Mouse (Mus musculus) megakaryocyte, embryonic 14.5 days (primary cell): ENCODE data around the gene Notch2. TPM values are rescaled to one million over a fixed set of nuclear protein-coding genes. Genes with fewer than 3 reads are reported as not detected.

Experiments
- H3K27me3 ChIP-seq: replicated peaks from 2 replicates; pipeline ENCODE3; 2012; ENCODE audit warnings: inconsistent platforms
- H3K36me3 ChIP-seq: replicated peaks from 2 replicates; pipeline ENCODE3; 2012; ENCODE audit warnings: low read length, inconsistent platforms, mixed read lengths
- H3K4me1 ChIP-seq: 2 replicates; pipeline ENCODE4 v1.6.1; 2012; ENCODE audit warnings: inconsistent platforms
- H3K4me3 ChIP-seq: replicated peaks from 2 replicates; pipeline ENCODE3; 2012; ENCODE audit warnings: moderate library complexity, mild to moderate bottlenecking, inconsistent platforms
- H3K9me3 ChIP-seq: 2 replicates; pipeline ENCODE4 v1.6.1; 2012; ENCODE audit warnings: inconsistent platforms
- FLI1 ChIP-seq: IDR thresholded peaks from 2 replicates; pipeline ENCODE4 v1.6.1; 2012; ENCODE audit warnings: low read length, inconsistent platforms, mixed read lengths
- GATA1 ChIP-seq: IDR thresholded peaks from 3 replicates; pipeline ENCODE4 v1.6.1; 2012; ENCODE audit warnings: mixed read lengths, low read length, inconsistent platforms, borderline replicate concordance
- polyA plus RNA-seq: library from polyadenylated mRNA; stranded (reverse); fragments of >175 nt; gene quantifications from 2 replicates; pipeline ENCODE4 v1.2.3, GENCODE M21; 2012; ENCODE audit warnings: low replicate concordance; ENCODE audit not compliant: insufficient read depth

Gene Notch2
- polyA plus RNA-seq, 1 experiment = 1.9 TPM

DNA sequence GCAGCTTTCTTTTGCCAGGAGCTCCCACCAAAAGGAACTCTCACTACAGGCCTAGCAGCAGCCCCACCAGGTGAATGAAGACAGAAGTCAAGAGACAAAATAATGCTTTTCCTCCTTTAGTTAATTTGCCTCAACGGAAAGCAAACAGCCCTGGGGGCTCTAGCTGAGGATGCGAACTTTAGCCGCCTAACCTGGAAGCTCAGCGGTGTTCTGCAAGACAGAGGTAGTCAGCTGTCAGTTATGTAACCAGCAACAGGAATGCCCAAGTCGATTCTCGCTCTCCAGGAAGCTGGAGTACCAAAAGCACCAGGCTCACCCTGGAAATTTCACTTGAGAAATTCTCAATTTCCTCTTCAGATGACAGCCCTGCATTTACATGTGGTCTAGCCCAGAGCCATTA, 36.6 kb upstream of the Notch2 start:
- Histone ChIP-seq H3K4me1 (peaks cover 9% of the 10 kb centered on the region), H3K36me3 (no peaks in the 10 kb centered on the region), H3K9me3 (peaks cover 8% of the 10 kb centered on the region), H3K27me3 (peaks cover 7% of the 10 kb centered on the region), H3K4me3 (no peak overlapping the region)
- no peak for TF ChIP-seq GATA1
- no peak for TF ChIP-seq FLI1

DNA sequence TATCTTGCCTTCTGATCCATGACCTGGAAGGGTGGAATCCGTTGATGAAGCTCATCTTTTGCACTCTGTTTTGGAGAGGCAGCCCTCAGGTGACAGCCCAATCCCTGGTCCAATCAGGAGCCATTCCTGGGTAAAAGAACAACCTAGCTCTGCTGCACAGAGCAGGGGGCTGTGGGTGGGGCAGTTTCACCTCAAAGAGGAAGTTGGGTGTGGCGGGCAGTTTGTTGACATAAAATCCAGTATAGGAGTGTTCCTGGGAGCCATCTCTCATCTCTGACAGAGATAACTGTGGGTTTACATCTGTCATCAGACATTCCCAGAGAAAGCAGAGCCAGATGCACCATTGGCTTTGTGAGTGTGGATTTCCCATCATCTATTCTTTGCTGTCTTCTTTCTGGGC, 34.6 kb upstream of the Notch2 start:
- no peaks in the 10 kb centered on the region for H3K27me3 ChIP-seq
- H3K4me1 ChIP-seq = no peaks in the 10 kb centered on the region
- H3K9me3 ChIP-seq = peaks cover 16% of the 10 kb centered on the region
- H3K36me3 ChIP-seq = no peaks in the 10 kb centered on the region
- no peak overlapping the region for H3K4me3 ChIP-seq
- TF ChIP-seq FLI1 = no peak
- no peak for TF ChIP-seq GATA1

DNA sequence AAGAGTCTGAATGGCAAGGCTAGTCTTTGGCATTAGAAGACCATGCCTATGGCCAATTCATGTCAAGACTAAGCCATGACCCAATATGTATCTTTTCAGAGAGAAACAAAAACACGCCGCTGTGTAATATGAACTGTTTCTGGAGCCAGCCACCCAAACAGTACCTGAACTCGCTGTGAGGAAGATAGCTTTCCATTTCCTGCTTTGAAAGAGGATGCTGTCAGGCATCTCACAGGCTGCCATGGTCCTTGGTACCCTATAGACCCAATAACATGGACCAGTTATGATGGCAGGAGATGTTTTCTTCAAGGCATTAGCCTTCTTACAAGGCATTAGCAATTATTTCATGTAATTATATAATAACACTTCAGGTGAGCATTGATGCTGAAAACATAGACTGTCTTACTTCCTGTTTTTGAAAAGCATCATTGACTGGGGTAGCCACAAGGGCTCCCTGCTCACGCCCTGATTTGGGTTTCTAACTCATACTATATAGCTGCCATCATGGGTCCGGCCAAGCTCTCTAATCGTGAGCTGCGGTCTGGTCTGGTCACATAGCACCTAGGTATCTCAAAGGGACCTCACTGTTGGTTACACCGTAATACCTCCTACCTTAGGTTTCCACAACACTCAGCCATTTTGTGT, 32.5 kb upstream of the Notch2 start:
- H3K9me3 ChIP-seq = peaks cover 11% of the 10 kb centered on the region
- H3K36me3 ChIP-seq = no peaks in the 10 kb centered on the region
- TF ChIP-seq GATA1 = no peak
- TF ChIP-seq FLI1 = no peak
- H3K4me3 ChIP-seq = no peak overlapping the region
- H3K4me1 ChIP-seq = peaks cover 2% of the 10 kb centered on the region; the same call in 1 of the 2 replicates
- peaks cover 1% of the 10 kb centered on the region for H3K27me3 ChIP-seq

DNA sequence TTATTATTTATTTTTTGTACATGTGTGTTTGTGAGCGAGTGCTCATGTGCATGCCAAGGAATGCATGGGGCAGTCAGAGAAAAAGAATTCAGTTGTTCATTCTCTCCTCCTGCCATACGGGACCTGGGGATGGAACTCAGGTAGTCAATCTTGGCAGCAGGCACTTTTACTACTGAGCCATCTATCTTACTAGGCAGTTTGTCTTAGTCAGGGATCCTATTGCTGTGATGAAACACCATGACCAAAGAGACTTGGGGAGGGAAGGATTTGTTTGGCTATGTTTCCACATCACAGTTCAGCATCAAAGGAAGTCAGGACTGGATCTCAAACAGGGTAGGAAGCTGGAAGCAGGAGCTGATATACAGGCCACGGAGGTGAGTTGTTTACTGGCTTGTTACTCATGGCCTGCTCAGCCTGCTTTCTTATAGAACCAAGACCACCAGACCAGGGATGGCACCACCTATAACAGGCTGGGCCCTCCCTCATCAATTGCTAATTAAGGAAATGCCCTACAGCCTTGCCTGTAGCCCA, 31.9 kb upstream of the Notch2 start:
- H3K9me3 ChIP-seq = peaks cover 8% of the 10 kb centered on the region; the same call in 1 of the 2 replicates
- TF ChIP-seq FLI1 (no peak), GATA1 (no peak)
- H3K27me3 ChIP-seq = peaks cover 2% of the 10 kb centered on the region
- H3K4me1 ChIP-seq = peaks cover 3% of the 10 kb centered on the region; the same call in 1 of the 2 replicates
- no peaks in the 10 kb centered on the region for H3K36me3 ChIP-seq
- H3K4me3 ChIP-seq = no peak overlapping the region

DNA sequence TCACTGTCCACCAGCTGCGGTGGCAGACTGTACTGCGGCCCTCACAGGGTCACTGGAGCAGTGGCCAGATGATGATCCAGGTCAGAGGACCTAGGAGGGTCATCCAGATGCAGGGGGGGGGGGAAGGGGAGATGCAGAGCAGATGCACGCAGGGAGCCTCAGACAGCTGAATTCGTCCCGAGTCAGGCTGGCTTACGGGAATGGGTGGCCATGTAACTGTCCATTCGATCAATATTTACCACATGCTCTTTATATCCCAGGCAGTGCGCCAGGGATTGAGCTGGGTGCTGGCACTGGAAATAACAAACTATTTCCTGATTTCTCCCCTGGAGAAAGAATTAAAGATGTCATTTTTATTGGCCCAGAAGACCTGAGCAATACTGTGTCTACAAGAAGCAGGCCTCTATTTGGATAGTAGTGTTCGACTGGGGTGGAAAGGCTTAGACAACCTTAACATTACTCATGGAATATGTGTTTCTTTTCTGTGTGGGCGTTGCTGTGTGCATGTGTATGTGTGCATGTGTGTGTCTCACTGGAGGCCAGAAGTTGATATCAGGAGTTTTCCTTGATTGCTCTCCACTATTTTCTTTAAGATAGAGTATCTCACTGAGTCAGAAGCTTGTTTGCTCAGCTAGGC, 28.3 kb upstream of the Notch2 start:
- peaks cover 8% of the 10 kb centered on the region; the same call in 1 of the 2 replicates for H3K9me3 ChIP-seq
- peaks cover 3% of the 10 kb centered on the region; the same call in 1 of the 2 replicates for H3K4me1 ChIP-seq
- H3K27me3 ChIP-seq = peaks cover 2% of the 10 kb centered on the region
- TF ChIP-seq FLI1 = no peak
- no peak for TF ChIP-seq GATA1
- no peak overlapping the region for H3K4me3 ChIP-seq
- no peaks in the 10 kb centered on the region for H3K36me3 ChIP-seq

DNA sequence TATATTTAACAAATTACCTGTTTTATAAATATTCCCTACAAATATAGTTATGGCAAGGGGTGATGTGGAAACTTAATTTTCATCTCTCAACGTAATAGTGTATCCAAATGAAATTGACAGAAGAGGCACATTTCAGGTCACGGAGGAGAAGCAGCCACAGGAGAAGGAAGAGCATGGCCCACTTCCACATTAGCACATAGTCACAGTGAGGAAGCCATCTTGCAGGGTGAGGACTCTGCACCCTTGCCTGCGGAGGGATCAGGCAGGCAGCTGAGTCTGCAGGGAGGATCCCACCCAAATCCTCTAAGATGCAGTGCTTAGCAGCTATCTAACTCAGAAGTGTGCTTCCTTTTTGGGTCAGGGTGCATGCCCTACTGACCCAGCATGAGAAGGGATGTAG, 27.6 kb upstream of the Notch2 start:
- Histone ChIP-seq H3K9me3 (peaks cover 8% of the 10 kb centered on the region; the same call in 1 of the 2 replicates), H3K4me3 (peak overlapping the region; percentile 18), H3K36me3 (no peaks in the 10 kb centered on the region), H3K4me1 (peaks cover 3% of the 10 kb centered on the region; the same call in 1 of the 2 replicates), H3K27me3 (peaks cover 2% of the 10 kb centered on the region)
- no peak for TF ChIP-seq GATA1
- no peak for TF ChIP-seq FLI1

DNA sequence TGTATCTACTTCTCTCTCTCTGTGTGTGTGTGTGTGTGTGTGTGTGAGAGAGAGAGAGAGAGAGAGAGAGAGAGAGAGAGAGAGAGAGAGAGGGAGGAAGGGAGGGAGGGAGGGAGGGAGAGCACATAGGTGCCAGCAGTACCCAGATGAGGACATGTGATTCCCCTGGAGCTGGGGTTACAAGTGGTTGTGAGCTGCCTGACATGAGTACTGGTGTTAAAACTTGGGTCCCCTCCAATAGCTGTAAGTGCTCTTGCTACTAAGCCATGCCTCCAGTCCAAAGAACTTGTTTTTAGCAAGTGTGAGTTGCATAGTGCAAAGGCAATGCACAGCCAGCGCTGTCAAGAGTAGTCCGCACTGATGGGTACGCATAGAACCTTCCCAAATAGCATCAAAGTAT, 26.2 kb upstream of the Notch2 start:
- Histone ChIP-seq H3K4me1 (peaks cover 3% of the 10 kb centered on the region; the same call in 1 of the 2 replicates), H3K27me3 (peaks cover 2% of the 10 kb centered on the region), H3K36me3 (no peaks in the 10 kb centered on the region), H3K9me3 (peaks cover 8% of the 10 kb centered on the region; the same call in 1 of the 2 replicates), H3K4me3 (no peak overlapping the region)
- TF ChIP-seq FLI1 (no peak), GATA1 (no peak)

DNA sequence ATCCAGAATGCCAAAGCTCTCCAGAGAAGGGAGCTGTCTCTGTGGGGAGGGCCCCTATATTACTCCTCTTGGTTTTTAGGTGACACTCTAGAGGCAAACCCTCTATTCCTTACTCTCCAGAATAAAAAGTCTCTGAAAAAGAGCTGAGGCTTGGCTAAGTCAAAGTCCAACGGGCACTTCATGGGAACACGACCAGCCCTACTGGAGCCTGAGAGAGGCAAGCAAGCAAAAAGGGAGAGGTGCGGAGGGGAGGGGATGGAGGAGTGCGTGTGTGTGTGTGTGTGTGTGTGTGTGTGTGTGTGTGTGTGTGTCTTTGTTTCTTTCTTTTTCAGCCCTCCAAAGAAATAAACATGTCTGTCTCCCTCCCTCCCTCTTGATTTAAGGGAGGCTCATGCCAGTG, 24.6 kb upstream of the Notch2 start:
- Histone ChIP-seq H3K27me3 (peaks cover 2% of the 10 kb centered on the region), H3K9me3 (no peaks in the 10 kb centered on the region), H3K36me3 (no peaks in the 10 kb centered on the region), H3K4me1 (peaks cover 9% of the 10 kb centered on the region), H3K4me3 (no peak overlapping the region)
- TF ChIP-seq FLI1 (no peak), GATA1 (no peak)

DNA sequence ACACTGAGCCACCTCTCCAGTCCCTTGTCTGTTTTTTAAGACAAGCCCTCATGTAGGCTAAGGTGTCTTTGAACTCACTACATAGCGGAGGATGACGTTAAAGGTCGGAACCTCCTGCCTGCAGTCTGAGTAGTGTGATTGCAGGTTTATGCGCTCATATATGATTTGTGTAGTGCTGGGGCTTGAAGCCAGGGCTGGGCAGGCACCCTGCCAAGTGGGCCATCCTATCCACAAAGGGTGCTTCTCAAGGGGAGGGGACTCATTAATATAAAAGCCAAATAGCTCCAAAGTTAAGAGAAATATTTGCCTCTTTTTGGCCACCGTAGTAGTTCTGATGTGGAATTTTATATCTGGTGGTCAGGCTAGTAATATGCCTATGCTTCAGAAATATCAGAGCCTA, 22.8 kb upstream of the Notch2 start:
- no peak overlapping the region for H3K4me3 ChIP-seq
- TF ChIP-seq FLI1 (no peak), GATA1 (no peak)
- H3K9me3 ChIP-seq = no peaks in the 10 kb centered on the region
- peaks cover 2% of the 10 kb centered on the region for H3K27me3 ChIP-seq
- H3K36me3 ChIP-seq = no peaks in the 10 kb centered on the region
- H3K4me1 ChIP-seq = peaks cover 13% of the 10 kb centered on the region

DNA sequence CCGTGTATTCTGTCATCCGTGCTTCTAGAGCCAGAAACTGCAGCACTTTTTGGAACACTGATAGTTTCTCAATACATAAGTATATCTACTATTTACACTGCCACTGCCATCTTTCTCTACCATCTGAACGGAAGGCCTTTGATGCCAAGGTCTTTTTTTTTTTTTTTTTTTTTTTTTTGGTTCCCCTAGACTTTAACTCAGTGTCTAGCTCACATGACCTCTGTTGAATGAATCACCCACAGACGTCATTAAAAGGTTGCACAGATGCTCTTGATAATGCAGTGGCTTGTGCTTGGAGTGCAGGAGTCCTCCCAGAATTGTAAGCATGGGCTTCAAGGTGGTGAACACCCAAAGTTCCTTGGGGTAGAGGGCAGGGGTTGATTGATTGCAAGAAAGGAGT, 21.0 kb upstream of the Notch2 start:
- Histone ChIP-seq H3K4me1 (peaks cover 9% of the 10 kb centered on the region), H3K9me3 (no peaks in the 10 kb centered on the region), H3K36me3 (no peaks in the 10 kb centered on the region), H3K27me3 (no peaks in the 10 kb centered on the region), H3K4me3 (no peak overlapping the region)
- TF ChIP-seq GATA1 = no peak
- no peak for TF ChIP-seq FLI1

DNA sequence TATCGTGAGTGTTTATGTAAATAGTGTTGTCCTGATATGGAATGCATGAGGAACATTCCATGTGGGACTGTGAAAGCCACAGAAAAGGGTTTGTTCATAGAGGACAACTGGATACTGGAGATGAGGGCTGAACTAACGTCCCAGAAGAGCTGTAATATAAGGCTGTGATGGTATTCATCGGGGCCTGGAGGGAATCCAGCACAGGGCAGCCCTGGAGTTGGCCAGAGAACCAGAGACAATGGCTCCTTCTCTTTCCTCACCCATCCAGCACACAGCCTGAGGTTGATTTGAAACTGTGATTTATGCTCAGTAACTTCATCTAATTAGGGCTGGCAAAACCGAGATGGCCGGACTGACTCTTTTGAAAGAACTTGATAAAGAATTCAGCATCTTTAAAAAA, 20.1 kb upstream of the Notch2 start:
- H3K9me3 ChIP-seq = no peaks in the 10 kb centered on the region
- H3K4me3 ChIP-seq = no peak overlapping the region
- no peaks in the 10 kb centered on the region for H3K27me3 ChIP-seq
- peaks cover 9% of the 10 kb centered on the region for H3K4me1 ChIP-seq
- TF ChIP-seq FLI1 (no peak), GATA1 (no peak)
- H3K36me3 ChIP-seq = no peaks in the 10 kb centered on the region
